Mouse (Mus musculus) thymus, adult 2 months (tissue): Measurements from ENCODE around the gene Hs6st2. TPM values are rescaled to one million over a fixed set of nuclear protein-coding genes. Genes with fewer than 3 reads are reported as not detected.

ENCODE experiments used
- DNase-seq: peaks from one replicate; pipeline ENCODE4 v3.0.0; 2021
- H3K27ac ChIP-seq: fragments of 200-500 bp; 2 replicates; pipeline ENCODE4 v1.5.1; 2012; ENCODE audit warnings: low read length, control low read depth; ENCODE audit not compliant: control insufficient read depth, insufficient read depth
- H3K27me3 ChIP-seq: fragments of 200-500 bp; 2 replicates; pipeline ENCODE4 v1.6.1; 2012; ENCODE audit warnings: mild to moderate bottlenecking, low read length, moderate library complexity, mixed read lengths; ENCODE audit not compliant: control insufficient read depth, insufficient read depth
- H3K36me3 ChIP-seq: fragments of 200-500 bp; 2 replicates; pipeline ENCODE4 v1.6.1; 2012; ENCODE audit warnings: mild to moderate bottlenecking, low read length, moderate library complexity; ENCODE audit not compliant: control insufficient read depth, insufficient read depth
- H3K4me1 ChIP-seq: fragments of 200-500 bp; replicated peaks from 2 replicates; pipeline ENCODE4 v1.6.1; 2012; ENCODE audit warnings: low read length; ENCODE audit not compliant: control insufficient read depth, insufficient read depth
- H3K4me3 ChIP-seq: fragments of 200-500 bp; 2 replicates; pipeline ENCODE4 v1.5.1; 2012; ENCODE audit warnings: mild to moderate bottlenecking, low read length, control low read depth, moderate library complexity; ENCODE audit not compliant: control insufficient read depth, insufficient read depth
- CTCF ChIP-seq: fragments of 200-500 bp; IDR thresholded peaks from 2 replicates; pipeline ENCODE4 v1.5.1; 2012; ENCODE audit warnings: mild to moderate bottlenecking, control low read depth, low read length, moderate library complexity, borderline replicate concordance; ENCODE audit not compliant: control insufficient read depth, poor library complexity, insufficient read depth; ENCODE audit errors: extremely low read depth
- POLR2A ChIP-seq: fragments of 200-500 bp; IDR thresholded peaks from 2 replicates; pipeline ENCODE4 v1.6.1; 2012; ENCODE audit warnings: mild to moderate bottlenecking, low read length, control low read depth, moderate library complexity; ENCODE audit not compliant: control insufficient read depth, poor library complexity, insufficient read depth; ENCODE audit errors: extremely low read depth
- WGBS: fragments of 180-500 bp; shearing (Covaris S2); methylation state at CpG from one replicate; pipeline ENCODE4 v1.1.7; 2018; 5-methylcytosine and 5-hydroxymethylcytosine counted together
- polyA plus RNA-seq: library from polyadenylated mRNA; depleted of rRNA; stranded (reverse); fragments of >200 nt; gene quantifications from 2 replicates; pipeline ENCODE4 v1.2.3, GENCODE M21; 2012

Gene Hs6st2
- polyA plus RNA-seq, 1 experiment = 0.12 TPM

- Histone ChIP-seq H3K4me1 (no peaks in the 10 kb centered on the region), H3K27me3 (no peaks in the 10 kb centered on the region), H3K27ac (no peak overlapping the region), H3K4me3 (no peak overlapping the region), H3K36me3 (no peaks in the 10 kb centered on the region)
- 92% methylated on average over 7 of the region's 7 CpGs for WGBS
- TF ChIP-seq POLR2A (no peak), CTCF (no peak)
- no peak for DNase-seq
Observed at GRCm38 (mm10) chrX:51635756-51636155, 45.9 kb downstream of the Hs6st2 start.

GRCm38 (mm10) chrX:51631376-51631775 lies 50.3 kb downstream of the Hs6st2 start:
- no peak overlapping the region for H3K4me3 ChIP-seq
- DNase-seq = no peak
- H3K27ac ChIP-seq = no peak overlapping the region
- no peaks in the 10 kb centered on the region for H3K36me3 ChIP-seq
- no peaks in the 10 kb centered on the region for H3K27me3 ChIP-seq
- H3K4me1 ChIP-seq = no peaks in the 10 kb centered on the region
- WGBS = 81% methylated on average over 2 of the region's 2 CpGs
- TF ChIP-seq CTCF (no peak), POLR2A (no peak)

- WGBS = 69% methylated on average over 7 of the region's 7 CpGs
- TF ChIP-seq CTCF (no peak), POLR2A (no peak)
- Histone ChIP-seq H3K4me1 (no peaks in the 10 kb centered on the region), H3K36me3 (no peaks in the 10 kb centered on the region), H3K4me3 (no peak overlapping the region), H3K27ac (no peak overlapping the region), H3K27me3 (no peaks in the 10 kb centered on the region)
- DNase-seq = no peak
Observed at GRCm38 (mm10) chrX:51614384-51615004, 67.2 kb downstream of the Hs6st2 start.

- Histone ChIP-seq H3K4me1 (no peaks in the 10 kb centered on the region), H3K4me3 (no peak overlapping the region), H3K36me3 (no peaks in the 10 kb centered on the region), H3K27me3 (no peaks in the 10 kb centered on the region), H3K27ac (no peak overlapping the region)
- TF ChIP-seq CTCF (no peak), POLR2A (no peak)
- 55% methylated on average over 1 of the region's 1 CpGs for WGBS
- no peak for DNase-seq
Observed at GRCm38 (mm10) chrX:51610743-51611142, 70.9 kb downstream of the Hs6st2 start.

- Histone ChIP-seq H3K27ac (no peak overlapping the region), H3K4me1 (no peaks in the 10 kb centered on the region), H3K4me3 (no peak overlapping the region), H3K27me3 (no peaks in the 10 kb centered on the region), H3K36me3 (no peaks in the 10 kb centered on the region)
- WGBS = 96% methylated on average over 6 of the region's 6 CpGs
- no peak for TF ChIP-seq POLR2A
- no peak for TF ChIP-seq CTCF
- no peak for DNase-seq
Observed at GRCm38 (mm10) chrX:51606231-51606863, 75.3 kb downstream of the Hs6st2 start.

- 100% methylated on average over 1 of the region's 1 CpGs for WGBS
Observed at GRCm38 (mm10) chrX:51592751-51593150, 88.9 kb downstream of the Hs6st2 start.

GRCm38 (mm10) chrX:51590448-51591010 lies 91.1 kb downstream of the Hs6st2 start:
- 96% methylated on average over 8 of the region's 8 CpGs for WGBS
- Histone ChIP-seq H3K4me1 (no peaks in the 10 kb centered on the region), H3K4me3 (no peak overlapping the region), H3K36me3 (no peaks in the 10 kb centered on the region), H3K27ac (no peak overlapping the region), H3K27me3 (no peaks in the 10 kb centered on the region)
- DNase-seq = no peak
- no peak for TF ChIP-seq CTCF
- TF ChIP-seq POLR2A = no peak

More at GRCm38 (mm10) chrX:51592751-51593150, 88.9 kb downstream of the Hs6st2 start:
- TF ChIP-seq POLR2A (no peak), CTCF (no peak)
- no peak for DNase-seq
- H3K4me3 ChIP-seq = no peak overlapping the region
- no peaks in the 10 kb centered on the region for H3K36me3 ChIP-seq
- H3K4me1 ChIP-seq = no peaks in the 10 kb centered on the region
- H3K27me3 ChIP-seq = no peaks in the 10 kb centered on the region
- no peak overlapping the region for H3K27ac ChIP-seq
